Mouse (Mus musculus): Measurements from ENCODE around the gene Gprin3. TPM values are rescaled to one million over a fixed set of nuclear protein-coding genes. Genes with fewer than 3 reads are reported as not detected.

The Gprin3 gene
- 0.51 and 0.81 TPM in 2 replicates for polyA plus RNA-seq (2012; rRNA removed; ENCODE audit: low replicate concordance)

GRCm38 (mm10) chr6:59425824-59426533 is at the start of gene Gprin3:
Gene Gprin3 (minus strand): TSS chr6:59426294.

Other genes with a start within 250 kb of the Gprin3 start
- gene Tigd2, start 217.4 kb downstream of the Gprin3 start, polyA plus RNA-seq (2012; rRNA removed; ENCODE audit: low replicate concordance), result 3.1 and 3.2 TPM in 2 replicates